Mouse (Mus musculus): ENCODE measurements around the gene Snx30. TPM values are rescaled to one million over a fixed set of nuclear protein-coding genes. Genes with fewer than 3 reads are reported as not detected.

Snx30 gene
- polyA plus RNA-seq, 1 experiment from 2014 or later: 5.0 TPM

- H3K9me3 ChIP-seq (replicated peaks; ENCODE audit: control insufficient read depth, low read length): no peaks in the 10 kb centered on the region
- H3K27ac ChIP-seq (ENCODE audit: low read length): no peak overlapping the region
- H3K36me3 ChIP-seq (ENCODE audit: control insufficient read depth, insufficient read depth): no peaks in the 10 kb centered on the region
- no peak overlapping the region for H3K9ac ChIP-seq (ENCODE audit: low read depth, low read length)
- no peak overlapping the region for H3K4me2 ChIP-seq (ENCODE audit: low read depth, low read length)
- no peak for ATAC-seq (ENCODE audit: low read depth)
- no peaks in the 10 kb centered on the region for H3K27me3 ChIP-seq (ENCODE audit: control insufficient read depth, insufficient read depth, low read depth, low read length)
- H3K4me3 ChIP-seq (ENCODE audit: low read depth, low read length): no peak overlapping the region
- H3K4me1 ChIP-seq (ENCODE audit: control insufficient read depth, low read depth, low read length): peaks cover 3% of the 10 kb centered on the region; the same call in 1 of the 2 replicates
- 75% methylated on average over 5 of the region's 5 CpGs for WGBS (ENCODE audit: insufficient replicate concordance)
Measured at GRCm38 (mm10) chr4:59824860-59825259, 19.2 kb downstream of the Snx30 start.

DNA sequence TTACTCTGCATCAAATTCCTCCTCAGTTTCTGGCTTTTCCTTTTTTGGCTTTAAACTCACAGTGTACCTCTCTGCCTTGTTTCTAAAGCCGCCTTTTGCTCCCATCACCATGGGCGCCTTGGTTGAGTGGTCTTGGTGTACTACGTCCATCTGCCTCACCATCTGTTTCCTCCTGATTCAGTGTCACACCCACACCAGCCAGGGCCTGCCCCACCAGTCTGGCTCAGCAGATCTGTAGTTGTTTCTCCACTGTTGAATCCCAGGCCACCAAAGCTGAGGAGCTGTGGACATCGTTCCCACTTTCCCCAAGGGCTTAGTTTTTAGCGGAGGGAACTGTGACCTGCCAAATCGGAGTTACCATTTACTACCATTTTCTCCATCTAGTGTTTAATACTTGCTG lies 20.0 kb downstream of the Snx30 start:
- Histone ChIP-seq H3K9me3 (replicated peaks; ENCODE audit: control insufficient read depth, low read length) (no peaks in the 10 kb centered on the region), H3K27ac (ENCODE audit: low read length) (no peak overlapping the region), H3K4me1 (ENCODE audit: control insufficient read depth, low read depth, low read length) (peaks cover 3% of the 10 kb centered on the region; the same call in 1 of the 2 replicates), H3K9ac (ENCODE audit: low read depth, low read length) (no peak overlapping the region), H3K4me3 (ENCODE audit: low read depth, low read length) (no peak overlapping the region), H3K36me3 (ENCODE audit: control insufficient read depth, insufficient read depth) (no peaks in the 10 kb centered on the region), H3K27me3 (ENCODE audit: control insufficient read depth, insufficient read depth, low read depth, low read length) (no peaks in the 10 kb centered on the region), H3K4me2 (ENCODE audit: low read depth, low read length) (no peak overlapping the region)
- 46% methylated on average over 6 of the region's 6 CpGs for WGBS (ENCODE audit: insufficient replicate concordance)
- ATAC-seq (ENCODE audit: low read depth): no peak

DNA sequence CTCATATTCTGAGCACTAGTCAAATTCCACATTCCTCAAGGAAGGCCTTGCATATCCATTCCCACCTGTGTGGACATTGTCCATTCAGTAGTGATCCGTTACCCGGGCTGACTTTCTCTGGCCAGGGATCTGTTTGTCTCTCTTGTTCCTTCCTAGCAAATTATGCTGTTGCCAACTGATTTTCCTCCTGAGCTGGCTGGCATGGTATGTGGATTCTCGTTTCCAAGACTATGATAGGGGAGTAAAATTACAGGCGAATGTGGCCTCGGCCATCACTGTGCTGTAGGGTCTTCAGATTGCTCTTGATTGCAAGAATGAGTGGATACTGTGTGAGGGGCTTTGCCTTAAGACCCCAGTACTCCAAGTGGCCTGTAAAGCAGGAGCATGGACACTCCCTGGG lies 20.7 kb downstream of the Snx30 start:
- H3K9me3 ChIP-seq (replicated peaks; ENCODE audit: control insufficient read depth, low read length): no peaks in the 10 kb centered on the region
- no peak overlapping the region for H3K4me2 ChIP-seq (ENCODE audit: low read depth, low read length)
- H3K27ac ChIP-seq (ENCODE audit: low read length): no peak overlapping the region
- no peaks in the 10 kb centered on the region for H3K36me3 ChIP-seq (ENCODE audit: control insufficient read depth, insufficient read depth)
- no peak overlapping the region for H3K9ac ChIP-seq (ENCODE audit: low read depth, low read length)
- H3K27me3 ChIP-seq (ENCODE audit: control insufficient read depth, insufficient read depth, low read depth, low read length): no peaks in the 10 kb centered on the region
- 68% methylated on average over 5 of the region's 5 CpGs for WGBS (ENCODE audit: insufficient replicate concordance)
- peaks cover 3% of the 10 kb centered on the region; the same call in 1 of the 2 replicates for H3K4me1 ChIP-seq (ENCODE audit: control insufficient read depth, low read depth, low read length)
- no peak overlapping the region for H3K4me3 ChIP-seq (ENCODE audit: low read depth, low read length)
- ATAC-seq (ENCODE audit: low read depth): no peak

GRCm38 (mm10) chr4:59829072-59829471 lies 23.4 kb downstream of the Snx30 start:
- no peak for ATAC-seq (ENCODE audit: low read depth)

GRCm38 (mm10) chr4:59831038-59831437 lies 25.4 kb downstream of the Snx30 start:
- no peak overlapping the region for H3K27ac ChIP-seq (ENCODE audit: low read length)
- no peaks in the 10 kb centered on the region for H3K9me3 ChIP-seq (replicated peaks; ENCODE audit: control insufficient read depth, low read length)
- H3K36me3 ChIP-seq (ENCODE audit: control insufficient read depth, insufficient read depth): no peaks in the 10 kb centered on the region
- WGBS (ENCODE audit: insufficient replicate concordance): 64% methylated on average over 5 of the region's 5 CpGs
- no peak for ATAC-seq (ENCODE audit: low read depth)
- H3K4me1 ChIP-seq (ENCODE audit: control insufficient read depth, low read depth, low read length): no peaks in the 10 kb centered on the region
- no peaks in the 10 kb centered on the region for H3K27me3 ChIP-seq (ENCODE audit: control insufficient read depth, insufficient read depth, low read depth, low read length)
- H3K4me3 ChIP-seq (ENCODE audit: low read depth, low read length): no peak overlapping the region
- no peak overlapping the region for H3K9ac ChIP-seq (ENCODE audit: low read depth, low read length)
- H3K4me2 ChIP-seq (ENCODE audit: low read depth, low read length): no peak overlapping the region

More at GRCm38 (mm10) chr4:59829072-59829471, 23.4 kb downstream of the Snx30 start:
- Histone ChIP-seq H3K4me2 (ENCODE audit: low read depth, low read length) (no peak overlapping the region), H3K4me1 (ENCODE audit: control insufficient read depth, low read depth, low read length) (peaks cover 3% of the 10 kb centered on the region; the same call in 1 of the 2 replicates), H3K9me3 (replicated peaks; ENCODE audit: control insufficient read depth, low read length) (no peaks in the 10 kb centered on the region), H3K4me3 (ENCODE audit: low read depth, low read length) (no peak overlapping the region), H3K36me3 (ENCODE audit: control insufficient read depth, insufficient read depth) (no peaks in the 10 kb centered on the region), H3K9ac (ENCODE audit: low read depth, low read length) (no peak overlapping the region), H3K27ac (ENCODE audit: low read length) (no peak overlapping the region), H3K27me3 (ENCODE audit: control insufficient read depth, insufficient read depth, low read depth, low read length) (no peaks in the 10 kb centered on the region)
- 70% methylated on average over 4 of the region's 4 CpGs for WGBS (ENCODE audit: insufficient replicate concordance)

DNA sequence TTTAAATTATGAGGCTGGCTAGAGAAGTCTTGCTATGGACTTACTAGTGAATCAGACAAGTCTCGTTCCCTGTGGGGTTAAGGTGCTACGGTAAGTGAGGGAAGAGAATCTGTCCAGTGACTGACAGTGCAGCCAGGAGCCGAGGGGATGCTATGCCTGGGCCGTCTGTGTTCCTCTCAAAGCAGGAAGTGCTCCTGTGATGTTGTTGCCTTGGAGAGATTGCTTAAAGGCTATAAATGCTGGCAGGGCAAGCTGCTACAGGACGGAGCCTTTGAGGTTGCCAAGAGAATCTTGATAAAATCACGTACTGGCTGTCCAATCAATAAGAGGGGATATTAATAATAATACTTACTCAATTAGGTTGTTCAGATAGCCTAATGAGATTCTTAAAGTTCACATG lies 27.2 kb downstream of the Snx30 start:
- WGBS (ENCODE audit: insufficient replicate concordance): 44% methylated on average over 6 of the region's 6 CpGs
- Histone ChIP-seq H3K4me1 (ENCODE audit: control insufficient read depth, low read depth, low read length) (no peaks in the 10 kb centered on the region; the same call in 1 of the 2 replicates), H3K9me3 (replicated peaks; ENCODE audit: control insufficient read depth, low read length) (no peaks in the 10 kb centered on the region), H3K9ac (ENCODE audit: low read depth, low read length) (no peak overlapping the region), H3K27me3 (ENCODE audit: control insufficient read depth, insufficient read depth, low read depth, low read length) (no peaks in the 10 kb centered on the region), H3K4me3 (ENCODE audit: low read depth, low read length) (no peak overlapping the region), H3K36me3 (ENCODE audit: control insufficient read depth, insufficient read depth) (no peaks in the 10 kb centered on the region), H3K4me2 (ENCODE audit: low read depth, low read length) (no peak overlapping the region), H3K27ac (ENCODE audit: low read length) (no peak overlapping the region)
- no peak for ATAC-seq (ENCODE audit: low read depth)

DNA sequence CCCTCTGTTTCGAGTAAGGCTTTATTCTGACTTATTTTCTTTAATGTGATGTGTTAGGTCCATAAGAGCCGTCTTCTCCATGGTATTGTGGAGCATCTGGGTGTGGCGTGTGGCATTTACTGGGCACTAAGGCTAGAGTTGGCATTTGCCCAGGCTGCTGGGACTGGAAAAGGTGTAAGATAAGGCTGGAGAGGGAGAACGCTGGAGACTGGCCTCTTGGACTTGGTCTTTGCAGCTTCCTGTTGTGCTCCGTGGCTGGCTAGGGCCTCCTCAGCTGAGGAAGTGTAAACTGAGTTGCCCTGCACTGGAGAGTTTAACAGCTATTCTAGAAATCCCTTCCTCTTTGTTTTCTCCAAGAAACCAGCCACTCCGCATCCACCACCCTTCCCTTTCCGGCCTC lies 32.0 kb downstream of the Snx30 start:
- Histone ChIP-seq H3K4me2 (ENCODE audit: low read depth, low read length) (no peak overlapping the region), H3K4me3 (ENCODE audit: low read depth, low read length) (no peak overlapping the region), H3K27ac (ENCODE audit: low read length) (0 out of 2 replicates have a peak overlapping the region, but pooled peaks have one; percentile 41), H3K4me1 (ENCODE audit: control insufficient read depth, low read depth, low read length) (no peaks in the 10 kb centered on the region; the same call in 1 of the 2 replicates), H3K36me3 (ENCODE audit: control insufficient read depth, insufficient read depth) (no peaks in the 10 kb centered on the region), H3K9me3 (replicated peaks; ENCODE audit: control insufficient read depth, low read length) (no peaks in the 10 kb centered on the region), H3K27me3 (ENCODE audit: control insufficient read depth, insufficient read depth, low read depth, low read length) (no peaks in the 10 kb centered on the region), H3K9ac (ENCODE audit: low read depth, low read length) (no peak overlapping the region)
- no peak for ATAC-seq (ENCODE audit: low read depth)
- WGBS (ENCODE audit: insufficient replicate concordance): 44% methylated on average over 7 of the region's 7 CpGs

DNA sequence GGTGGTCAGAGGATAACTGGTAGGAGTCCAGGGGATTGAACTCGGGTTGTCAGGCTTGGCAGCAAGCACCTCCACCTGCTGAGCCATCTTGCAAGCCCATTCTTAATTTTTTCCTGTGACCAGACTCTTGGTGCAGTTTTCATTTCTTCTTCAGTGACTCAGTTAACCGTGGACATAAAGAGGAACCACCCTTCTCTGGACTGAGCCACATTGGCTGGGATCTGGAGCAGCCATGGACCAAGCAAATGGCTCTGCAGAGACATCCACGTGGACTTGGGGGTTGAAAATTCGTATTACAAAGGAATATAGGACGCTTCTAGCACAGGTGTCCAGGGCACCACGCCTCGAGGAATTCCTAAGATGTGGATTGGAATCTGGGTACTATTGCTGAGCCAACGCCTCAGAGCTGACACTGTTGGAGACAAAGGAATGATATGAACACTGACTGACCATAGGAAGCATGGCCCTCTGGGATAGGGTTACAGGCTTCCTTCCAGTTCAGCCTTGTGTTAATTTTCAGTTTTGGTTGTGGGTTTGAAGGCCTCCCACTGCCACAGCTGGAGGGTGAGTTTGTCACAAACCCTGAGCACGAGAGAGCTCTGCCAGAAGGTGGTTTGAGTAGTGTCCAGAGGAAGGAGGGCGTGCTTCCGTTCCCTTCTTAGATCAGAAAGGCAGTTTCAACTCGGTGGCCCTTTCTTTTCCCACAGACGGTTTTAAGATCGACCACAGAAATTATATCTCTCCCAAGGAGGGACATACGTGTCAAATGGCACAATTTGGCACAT lies 39.0 kb downstream of the Snx30 start:
- H3K27ac ChIP-seq (ENCODE audit: low read length): 0 out of 2 replicates have a peak overlapping the region, but pooled peaks have one; percentile 1
- no peak overlapping the region for H3K4me3 ChIP-seq (ENCODE audit: low read depth, low read length)
- H3K27me3 ChIP-seq (ENCODE audit: control insufficient read depth, insufficient read depth, low read depth, low read length): no peaks in the 10 kb centered on the region
- ATAC-seq (ENCODE audit: low read depth): no peak
- H3K4me1 ChIP-seq (ENCODE audit: control insufficient read depth, low read depth, low read length): peaks cover 5% of the 10 kb centered on the region; the same call in 1 of the 2 replicates
- no peak overlapping the region for H3K4me2 ChIP-seq (ENCODE audit: low read depth, low read length)
- 29% methylated on average over 15 of the region's 15 CpGs for WGBS (ENCODE audit: insufficient replicate concordance)
- no peaks in the 10 kb centered on the region for H3K36me3 ChIP-seq (ENCODE audit: control insufficient read depth, insufficient read depth)
- H3K9ac ChIP-seq (ENCODE audit: low read depth, low read length): no peak overlapping the region
- H3K9me3 ChIP-seq (replicated peaks; ENCODE audit: control insufficient read depth, low read length): no peaks in the 10 kb centered on the region

DNA sequence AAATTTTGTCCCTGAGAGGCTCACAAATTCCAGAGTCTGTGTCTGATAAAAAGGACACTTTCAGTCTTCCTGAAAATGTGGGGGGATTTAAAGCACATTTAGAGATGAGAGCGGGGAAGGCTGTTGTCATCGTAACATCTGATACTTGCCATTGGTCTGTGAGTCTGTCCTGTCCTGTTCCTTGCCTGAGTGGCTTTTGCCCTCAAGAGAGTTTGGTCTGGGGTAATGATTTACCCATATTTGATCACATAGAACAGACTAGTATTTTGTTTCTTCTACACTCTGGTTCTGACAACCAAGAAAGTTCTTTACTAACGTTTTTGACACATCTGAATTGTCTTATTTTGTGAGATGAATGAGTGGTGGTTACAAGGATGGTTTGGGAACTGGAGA lies 39.6 kb downstream of the Snx30 start:
- H3K27me3 ChIP-seq (ENCODE audit: control insufficient read depth, insufficient read depth, low read depth, low read length): no peaks in the 10 kb centered on the region
- no peak overlapping the region for H3K9ac ChIP-seq (ENCODE audit: low read depth, low read length)
- peak; percentile 73 for ATAC-seq (ENCODE audit: low read depth)
- no peak overlapping the region for H3K4me2 ChIP-seq (ENCODE audit: low read depth, low read length)
- H3K27ac ChIP-seq (ENCODE audit: low read length): 0 out of 2 replicates have a peak overlapping the region, but pooled peaks have one; percentile 4
- 39% methylated on average over 3 of the region's 3 CpGs for WGBS (ENCODE audit: insufficient replicate concordance)
- H3K9me3 ChIP-seq (replicated peaks; ENCODE audit: control insufficient read depth, low read length): no peaks in the 10 kb centered on the region
- no peak overlapping the region for H3K4me3 ChIP-seq (ENCODE audit: low read depth, low read length)
- no peaks in the 10 kb centered on the region for H3K36me3 ChIP-seq (ENCODE audit: control insufficient read depth, insufficient read depth)
- peaks cover 5% of the 10 kb centered on the region; the same call in 1 of the 2 replicates for H3K4me1 ChIP-seq (ENCODE audit: control insufficient read depth, low read depth, low read length)
